Mouse (Mus musculus): ENCODE measurements around the gene Ccdc162.

- TF ChIP-seq CHD2 (IDR thresholded peaks at IDR 0.05; ENCODE audit: low read depth, low read length) (no peak), HCFC1 (IDR thresholded peaks at IDR 0.05; ENCODE audit: borderline replicate concordance, insufficient read depth, low read length) (no peak), ZC3H11A (IDR thresholded peaks at IDR 0.05; ENCODE audit: borderline replicate concordance, low read depth, low read length) (no peak)
These were observed 211.4 kb downstream of the Ccdc162 start for GRCm38 (mm10) chr10:41504996-41505395.

Data from ES-E14 (cell line).